Mouse (Mus musculus) spleen, postnatal 10 days (tissue): Measurements from ENCODE around the gene Tmem95.

Experiments
- DNase-seq, 2 experiments: peaks; one replicate each; pipeline ENCODE4 v3.0.0; 2021 to 2022; ENCODE audit warnings: low spot score in 2 of 2

Gene Tmem95

DNA sequence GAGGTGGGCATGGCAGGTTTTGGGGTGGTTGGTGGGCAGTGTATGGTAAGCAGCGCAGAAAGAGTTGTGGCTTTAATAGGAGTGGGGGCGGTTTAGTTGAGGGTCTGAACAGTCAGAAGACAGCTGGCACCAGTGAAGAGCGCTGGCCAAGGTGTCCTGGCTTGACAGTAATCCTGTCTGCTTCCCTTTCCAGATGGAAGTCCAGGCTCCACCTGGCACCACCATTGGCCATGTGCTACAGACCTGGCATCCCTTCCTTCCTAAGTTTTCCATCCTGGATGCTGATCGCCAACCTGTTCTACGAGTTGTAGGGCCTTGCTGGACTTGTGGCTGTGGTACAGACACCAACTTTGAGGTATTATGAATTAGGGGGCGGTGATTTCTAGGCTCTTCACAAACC is 29.8 kb downstream of the Tmem95 start:
- DNase-seq, result no peak

GRCm38 (mm10) chr11:69846738-69847688 is 30.8 kb downstream of the Tmem95 start:
- peak; percentile 62 to 69 for DNase-seq

- peak; percentile 94 to 96 for DNase-seq
These were observed 31.6 kb downstream of the Tmem95 start, which contains the start of gene Plscr3 for GRCm38 (mm10) chr11:69846198-69846680. Gene Plscr3 (plus strand): TSS chr11:69846376.

DNA sequence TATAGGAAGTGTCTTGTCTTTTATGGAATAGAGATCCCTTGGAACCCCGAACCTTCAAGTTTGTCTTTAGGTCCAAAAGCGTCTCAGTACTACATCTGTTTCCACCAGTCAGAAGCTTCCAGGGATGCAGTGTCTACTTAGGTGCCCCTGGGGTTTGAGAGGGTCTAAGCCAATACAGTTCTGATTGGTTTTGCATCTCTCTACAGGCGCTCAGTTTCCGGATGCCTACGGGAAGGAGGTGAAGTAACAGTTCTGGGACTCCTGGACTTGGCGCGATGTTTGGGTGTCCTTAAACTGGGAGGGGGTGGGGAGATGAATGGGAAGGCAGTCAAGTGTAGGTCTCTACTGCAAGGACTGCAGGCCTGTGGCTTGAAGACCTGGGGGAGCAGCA is 39.1 kb downstream of the Tmem95 start:
- peak in 1 of 2 experiments; percentile 42 for DNase-seq

DNA sequence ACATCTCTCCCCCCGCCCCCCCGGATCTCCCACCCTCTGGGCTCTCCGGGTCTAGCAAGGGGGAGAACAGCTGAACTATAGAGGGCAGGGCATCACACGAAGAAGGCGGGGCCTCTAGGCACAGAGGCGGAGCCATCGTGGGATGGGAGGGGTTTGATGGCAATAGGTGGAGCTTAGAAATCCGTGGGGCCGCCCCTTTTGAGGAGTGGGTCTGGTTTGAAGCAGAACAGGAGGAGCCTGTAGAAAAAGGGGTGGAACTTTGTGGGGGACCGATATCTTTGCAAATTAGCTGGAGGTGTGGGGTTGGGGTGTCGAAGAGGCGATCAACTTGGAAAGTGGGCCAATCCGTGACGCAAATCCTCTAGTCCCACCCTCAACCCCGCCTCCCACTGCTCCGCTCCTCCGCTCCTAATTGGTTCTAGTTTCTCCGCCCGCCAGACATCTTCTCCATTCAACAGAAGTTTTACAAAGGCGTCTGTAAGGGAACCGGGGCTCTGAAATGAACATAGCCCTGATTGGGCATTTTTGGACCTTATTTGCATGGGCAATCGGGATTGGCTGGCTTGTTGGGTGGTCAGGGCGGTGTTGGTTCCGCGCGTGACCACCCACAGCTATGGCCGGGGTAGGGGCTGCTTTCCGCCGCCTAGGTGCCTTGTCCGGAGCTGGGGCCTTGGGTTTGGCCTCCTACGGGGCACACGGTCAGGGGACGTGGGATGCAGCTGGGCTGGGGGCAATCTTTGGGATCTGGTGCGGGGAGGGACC is 39.7 kb downstream of the Tmem95 start, which contains the start of gene Tmem256:
Tmem256 (plus strand) TSS at position 563 of the 762 bp plus-strand sequence.
- DNase-seq, result peak; percentile 93 to 95

DNA sequence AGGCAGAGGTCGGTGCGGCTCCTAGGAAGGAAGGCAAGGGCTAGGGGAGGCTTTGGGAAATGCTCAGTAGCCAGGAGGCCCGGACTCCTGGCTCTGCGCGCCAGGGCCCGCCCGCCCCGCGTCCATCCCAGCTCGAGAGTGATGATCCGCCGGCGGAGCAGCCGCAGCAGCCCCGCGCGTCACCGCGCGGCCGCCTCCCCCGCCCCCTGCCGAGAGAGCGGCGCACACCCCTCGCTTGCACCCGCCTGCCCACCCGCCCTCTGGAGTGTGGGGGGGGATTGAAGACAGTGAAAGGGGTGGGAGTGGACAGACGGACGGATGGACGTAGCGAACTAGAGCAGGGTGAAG is 40.2 kb downstream of the Tmem95 start, which contains the start of gene Nlgn2:
Nlgn2 (minus strand) TSS at position 181 of the 348 bp plus-strand sequence.
- DNase-seq, result no peak

- DNase-seq, result peak in 1 of 2 experiments; percentile 42
These were observed 40.9 kb downstream of the Tmem95 start for GRCm38 (mm10) chr11:69836703-69837576.

DNA sequence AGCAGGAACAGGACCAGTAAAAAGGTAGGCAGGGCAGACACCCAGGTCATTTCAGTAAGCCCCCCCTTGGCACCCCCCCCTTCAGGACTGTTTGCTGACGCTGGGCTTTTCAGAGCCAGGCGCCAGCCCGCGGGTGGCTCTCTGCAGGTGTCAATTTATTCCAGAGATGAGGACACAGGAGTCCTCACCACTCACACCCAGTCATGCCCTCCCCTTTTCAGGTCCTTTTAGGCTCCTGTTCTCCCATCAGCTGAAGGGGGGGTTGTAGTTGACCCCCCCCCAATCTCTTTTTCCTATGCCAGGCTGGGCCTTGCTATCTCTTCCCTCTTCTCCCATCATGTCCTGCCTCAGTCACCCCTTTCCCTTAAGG is 41.9 kb downstream of the Tmem95 start:
- DNase-seq, result no peak

GRCm38 (mm10) chr11:69835326-69835965 is 42.4 kb downstream of the Tmem95 start:
- DNase-seq, result no peak

- peak; percentile 66 to 74 for DNase-seq
These were observed 43.7 kb downstream of the Tmem95 start for GRCm38 (mm10) chr11:69834001-69834549.

DNA sequence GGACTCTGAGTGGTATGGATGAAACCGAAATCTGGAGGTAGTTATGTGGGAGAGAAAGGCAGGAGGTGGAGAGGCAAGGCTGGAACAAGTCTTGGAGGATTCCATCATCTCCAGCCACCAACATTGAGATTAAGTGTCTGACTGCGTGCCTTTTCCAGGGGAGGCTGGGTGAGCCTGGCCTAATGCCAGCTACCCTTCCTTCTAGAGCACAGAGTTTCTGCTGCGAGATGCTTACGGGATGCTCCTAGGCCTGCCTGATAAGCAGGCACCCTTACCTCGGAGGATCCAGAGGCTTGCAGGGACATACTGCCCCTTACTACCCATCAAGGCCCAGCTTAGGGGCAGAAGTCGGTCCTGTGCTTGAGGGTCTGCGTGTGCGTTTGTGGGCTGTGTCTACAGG is 44.3 kb downstream of the Tmem95 start:
- DNase-seq, result peak in 1 of 2 experiments; percentile 29

GRCm38 (mm10) chr11:69828832-69829231 is 49.0 kb downstream of the Tmem95 start:
- DNase-seq, result peak in 1 of 2 experiments; percentile 10
